Mouse (Mus musculus) duodenum, adult 2 months (tissue): ENCODE measurements around the gene Cox6b1. TPM values are rescaled to one million over a fixed set of nuclear protein-coding genes. Genes with fewer than 3 reads are reported as not detected.

Source experiments
- polyA plus RNA-seq: library from polyadenylated mRNA; depleted of rRNA; stranded (reverse); fragments of >200 nt; gene quantifications from 2 replicates; pipeline ENCODE4 v1.2.3, GENCODE M21; 2012; ENCODE audit warnings: low replicate concordance; rRNA removed

The Cox6b1 gene
- polyA plus RNA-seq: 382 and 584 TPM in 2 replicates

DNA sequence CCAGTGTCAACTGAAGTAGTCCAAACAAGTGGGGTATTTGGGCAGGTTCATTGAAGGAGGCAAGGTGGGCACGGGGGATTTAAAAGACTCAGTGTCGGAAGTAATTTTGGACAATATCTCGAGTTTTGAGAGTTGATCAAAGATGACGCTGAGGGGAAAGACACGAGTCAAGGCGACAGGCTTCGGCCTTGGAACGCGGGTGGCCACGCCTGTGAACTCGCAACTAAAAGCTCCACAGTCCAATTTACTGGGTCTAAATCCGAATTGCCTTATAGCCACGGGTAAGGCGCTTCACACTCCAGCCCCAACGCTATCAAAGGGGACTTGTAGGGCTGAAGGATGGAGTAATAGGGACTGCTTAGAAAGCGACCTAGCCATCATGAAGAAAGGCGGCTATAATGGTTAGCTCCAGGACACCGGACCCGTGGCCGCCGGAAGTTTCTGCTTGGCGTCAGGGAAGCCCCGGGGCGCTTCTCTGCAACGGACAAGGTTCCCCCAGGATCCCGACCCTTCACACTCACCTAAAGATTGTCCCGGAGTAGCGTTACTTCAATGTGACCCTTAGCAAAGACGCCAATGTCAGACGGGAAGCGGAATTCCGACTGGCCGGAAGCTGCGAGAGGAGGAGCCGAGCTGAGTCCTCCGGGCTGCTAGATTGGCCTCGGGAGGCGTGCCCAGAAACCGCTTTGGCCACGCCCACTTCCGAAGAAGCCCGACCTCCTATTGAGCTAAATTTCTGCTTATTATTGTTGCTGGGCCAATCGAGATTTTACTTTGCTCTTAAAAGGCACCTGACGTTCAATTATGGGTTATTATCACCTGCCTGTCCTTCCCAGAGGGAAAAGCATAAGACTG, at the start of gene Cox6b1:
Gene Cox6b1, minus strand, starts transcription at position 622 of the 855 bp plus-strand sequence.

DNA sequence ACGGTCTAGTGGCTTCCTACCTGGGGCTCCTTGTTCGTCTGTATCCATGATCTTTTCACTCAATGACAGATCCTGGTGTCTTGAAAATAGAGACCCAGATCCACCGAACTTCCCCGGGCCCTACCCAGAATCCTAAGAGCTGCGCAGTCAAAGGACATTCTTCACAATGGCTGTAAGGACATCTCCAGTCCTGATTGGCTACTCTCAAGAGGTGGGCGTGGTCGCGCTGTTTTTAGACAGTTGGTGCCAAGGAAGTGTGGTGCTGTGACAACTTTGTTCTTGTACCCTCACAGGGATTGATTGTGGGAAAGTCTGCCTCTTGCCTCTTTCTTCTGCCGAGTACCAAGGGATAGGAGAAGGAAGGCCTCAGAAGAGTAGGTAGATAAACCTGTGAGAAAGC, 45.5 kb upstream of the Cox6b1 start, which contains the start of gene Pmis2:
Gene Pmis2, minus strand, starts transcription at position 126 of the 400 bp plus-strand sequence.

DNA sequence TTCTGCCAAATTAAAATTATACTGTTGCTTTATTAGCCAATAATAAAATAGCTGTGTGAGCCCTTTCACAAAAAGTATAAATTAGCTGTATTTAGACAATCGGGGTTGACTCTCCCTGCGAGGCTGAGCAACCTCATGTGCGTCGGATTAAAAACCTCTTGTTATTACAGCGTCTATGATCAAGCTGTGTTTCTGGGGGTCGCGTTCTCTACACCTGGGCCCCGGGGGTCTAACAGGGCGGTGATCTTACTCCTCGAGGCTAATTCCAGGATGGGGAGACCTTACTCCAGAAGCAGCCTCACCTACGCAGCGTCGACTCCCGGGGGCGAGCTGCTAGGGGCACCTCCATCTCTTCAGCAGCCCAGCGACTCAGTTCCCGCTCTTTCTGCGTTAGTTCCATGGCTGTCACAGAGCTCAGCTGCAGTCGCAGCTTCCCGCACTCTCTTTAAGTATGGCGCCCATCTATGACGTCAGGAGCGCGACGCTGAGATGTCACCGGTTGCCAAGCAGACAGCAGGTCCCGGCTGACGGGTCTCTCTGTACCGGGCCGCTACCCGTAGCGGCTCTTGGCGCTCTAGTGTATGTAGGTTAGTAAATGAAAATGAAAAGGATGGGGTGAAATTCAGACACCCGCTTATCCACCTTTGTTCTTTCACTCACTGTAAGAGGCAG, 38.7 kb upstream of the Cox6b1 start, which contains the start of gene Haus5:
Gene Haus5, minus strand, starts transcription at position 466 of the 672 bp plus-strand sequence.

DNA sequence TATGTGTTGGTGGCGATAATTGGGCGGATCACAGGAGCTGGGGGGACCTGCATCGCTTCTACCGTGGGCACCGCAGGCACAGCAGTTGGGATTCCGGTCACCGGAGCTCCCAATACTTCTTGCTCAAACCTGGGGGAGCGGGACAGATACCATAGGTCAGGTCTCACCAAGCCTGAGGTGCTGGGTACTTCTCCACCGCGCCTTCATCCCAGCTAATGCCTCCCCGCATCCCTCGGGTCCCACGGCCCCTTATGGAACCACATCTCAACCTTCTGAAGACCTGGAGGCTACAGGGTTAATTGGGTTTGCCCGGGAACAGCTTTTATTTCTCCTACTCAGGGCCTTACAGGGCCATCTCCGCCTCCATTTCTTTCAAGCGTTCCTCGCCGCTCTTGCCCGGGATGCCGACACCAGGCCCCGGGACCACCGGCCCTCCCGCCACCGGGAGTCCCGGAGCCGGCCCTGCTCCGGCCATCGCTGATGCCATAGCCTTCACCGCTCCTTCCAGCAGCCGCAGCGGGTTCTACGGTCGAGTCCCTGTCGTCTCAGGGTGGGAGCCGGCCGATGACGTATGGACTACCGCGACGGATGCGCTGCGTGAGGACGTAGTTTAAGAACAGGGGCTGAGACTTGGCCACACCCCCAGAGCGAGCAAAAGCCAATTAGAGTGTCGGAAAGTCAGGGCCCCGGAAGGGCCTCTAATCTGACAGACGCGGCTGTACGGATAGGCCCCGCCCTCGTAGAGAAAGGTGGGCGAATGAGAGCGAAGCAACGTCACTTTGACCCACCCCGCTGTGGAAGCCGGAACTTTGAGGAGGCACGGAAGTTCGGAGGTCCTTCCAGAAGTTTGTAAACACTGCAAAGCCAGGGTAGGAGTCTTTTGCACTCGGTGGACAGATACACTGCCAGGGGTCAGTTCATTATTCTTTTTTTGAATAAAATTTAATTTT, 23.9 kb upstream of the Cox6b1 start, which contains the start of gene Rbm42:
Gene Rbm42, minus strand, starts transcription at position 727 of the 950 bp plus-strand sequence.

DNA sequence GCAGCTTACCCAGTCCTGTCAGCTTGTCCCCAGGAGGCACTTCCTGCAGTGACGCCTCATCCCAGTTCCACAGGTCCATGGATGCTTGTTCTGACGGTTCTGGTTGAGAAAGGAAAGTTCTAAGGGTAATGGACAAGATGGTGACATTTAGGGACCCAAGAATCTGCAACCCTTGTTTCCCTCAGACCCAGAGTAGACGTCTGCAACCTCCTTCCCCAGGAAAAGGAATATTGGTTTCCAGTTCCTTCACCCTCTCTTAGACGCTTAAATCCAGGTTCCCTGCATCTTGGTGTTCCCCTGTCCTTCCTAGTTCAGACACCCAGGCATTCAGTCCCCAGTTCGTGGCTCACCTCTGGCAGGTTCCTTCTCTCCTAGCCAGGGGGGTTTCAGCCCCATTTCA, 9.8 kb upstream of the Cox6b1 start, which contains the start of gene Etv2:
Gene Etv2, minus strand, starts transcription at position 101 of the 400 bp plus-strand sequence.

DNA sequence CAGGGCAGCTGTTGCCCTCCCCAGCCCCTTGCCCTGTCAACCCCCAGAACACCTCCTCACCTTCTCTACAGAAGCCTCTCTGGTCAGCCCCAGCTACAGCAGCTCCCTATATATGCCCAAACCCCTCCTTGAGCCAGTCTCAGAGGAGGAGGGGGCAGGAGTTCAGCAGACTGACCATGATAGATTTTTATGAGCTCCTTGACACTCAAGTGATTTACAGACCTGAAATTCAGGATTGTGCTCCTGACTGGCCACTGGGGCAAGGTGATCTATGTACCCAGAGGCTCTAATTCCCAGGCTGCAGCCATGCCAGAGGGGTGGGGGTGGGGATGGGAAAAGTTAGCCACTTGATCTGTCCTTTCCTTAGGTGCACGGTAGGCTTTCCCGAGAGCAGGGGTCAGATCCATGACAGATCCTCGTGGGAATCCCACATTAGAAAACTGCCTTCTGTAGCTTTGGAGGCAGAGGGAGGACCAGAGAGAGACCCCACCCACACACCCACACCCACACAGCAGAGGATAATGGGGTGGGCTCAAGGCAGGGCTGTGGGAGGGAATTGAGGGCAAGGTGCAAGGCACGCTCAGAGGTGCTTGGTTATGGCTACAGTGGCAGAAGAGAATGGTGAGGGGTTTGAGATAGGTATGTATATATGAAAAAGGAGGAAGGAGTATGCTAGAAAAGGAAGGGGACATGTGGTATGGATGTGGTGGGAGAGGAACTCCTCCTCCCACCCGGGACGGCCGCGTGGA, 13.1 kb downstream of the Cox6b1 start, which contains the start of gene Upk1a:
Gene Upk1a, minus strand, starts transcription at position 194 of the 749 bp plus-strand sequence.

DNA sequence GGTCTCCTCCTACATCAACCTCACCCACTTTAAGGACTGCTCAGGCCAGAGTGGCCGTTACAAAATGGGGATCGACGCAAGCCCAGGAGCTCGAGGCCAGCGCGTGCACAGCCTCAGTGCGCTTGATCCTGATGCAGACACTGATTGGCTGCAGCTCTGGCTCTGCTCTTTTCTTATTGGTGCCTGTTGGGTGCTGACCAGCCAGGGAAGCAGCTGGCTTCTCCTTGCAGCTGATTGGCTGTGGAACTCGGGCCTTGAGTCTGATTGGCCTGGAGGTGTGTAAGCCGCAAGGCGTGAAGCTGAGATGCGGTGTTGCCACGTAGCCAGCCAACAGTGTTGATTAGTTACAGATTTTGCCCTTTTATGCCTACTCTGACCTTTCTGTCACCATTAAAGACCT, 27.2 kb downstream of the Cox6b1 start, which contains the start of gene Zbtb32:
Gene Zbtb32, minus strand, starts transcription at position 124 of the 400 bp plus-strand sequence.

DNA sequence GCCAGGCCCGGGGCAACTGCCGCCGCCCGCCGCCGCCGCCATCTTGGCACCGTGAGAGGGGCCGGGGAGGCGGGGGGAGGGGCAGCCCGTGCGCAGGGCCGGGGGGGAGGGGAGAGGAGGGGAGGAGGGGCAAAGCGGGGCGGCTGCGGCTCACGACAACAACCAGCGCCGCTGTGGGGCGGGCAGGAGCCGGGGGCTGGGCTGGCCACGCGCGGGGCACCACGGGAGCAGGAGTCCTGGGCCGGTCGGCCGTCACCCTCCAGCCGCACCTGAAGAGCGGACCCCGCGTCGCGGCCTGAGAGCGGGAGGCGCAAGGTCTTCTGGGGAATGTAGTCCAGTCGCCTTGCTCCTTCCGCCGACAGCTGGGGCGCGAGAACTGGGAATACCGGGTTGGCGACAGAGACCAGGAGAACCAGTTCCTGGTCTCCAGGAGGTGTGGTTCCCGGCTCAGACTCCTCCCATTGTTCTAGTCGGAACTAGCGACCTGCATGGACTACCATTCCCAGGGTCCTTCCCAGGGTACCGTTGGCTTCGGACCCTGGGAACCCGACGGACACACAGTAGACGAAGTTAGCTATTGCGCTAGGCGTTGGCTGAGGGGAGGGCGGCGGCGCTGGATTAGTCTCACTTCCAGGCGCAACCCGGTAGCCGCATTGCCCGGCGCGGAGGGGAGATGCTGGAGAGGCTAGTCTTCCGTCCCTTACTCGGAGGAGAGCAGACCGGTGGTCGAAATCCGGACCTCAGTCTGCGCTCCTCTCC, 37.1 kb downstream of the Cox6b1 start, which contains the start of gene Kmt2b:
Gene Kmt2b, minus strand, starts transcription at position 51 of the 759 bp plus-strand sequence.

Other genes with a start within 250 kb of the Cox6b1 start
- 49.1 and 124 TPM in 2 replicates for gene Tyrobp, start 212.4 kb downstream of the Cox6b1 start, polyA plus RNA-seq
- 11.5 and 53.7 TPM in 2 replicates for gene Hcst, start 206.3 kb downstream of the Cox6b1 start, polyA plus RNA-seq
- 5.3 and 8.6 TPM in 2 replicates for gene Nfkbid, start 204.4 kb downstream of the Cox6b1 start, polyA plus RNA-seq
- gene Aplp1, start 180.6 kb downstream of the Cox6b1 start, polyA plus RNA-seq: 24.5 and 168 TPM in 2 replicates
- 0.39 TPM in 1 of 2 replicates, not detected in the other for gene Kirrel2, start 168.5 kb downstream of the Cox6b1 start, polyA plus RNA-seq
- 2.5 TPM in 1 of 2 replicates, not detected in the other for gene Nphs1, start 167.8 kb downstream of the Cox6b1 start, polyA plus RNA-seq
- gene Prodh2, start 132.5 kb downstream of the Cox6b1 start, polyA plus RNA-seq: 2.3 and 37.6 TPM in 2 replicates
- 10.8 and 15.1 TPM in 2 replicates for gene Arhgap33, start 91.1 kb downstream of the Cox6b1 start, polyA plus RNA-seq
- 56.3 and 114 TPM in 2 replicates for gene Hspb6, start 74.0 kb downstream of the Cox6b1 start, polyA plus RNA-seq
- gene Proser3, start 73.9 kb downstream of the Cox6b1 start, polyA plus RNA-seq: 3.6 and 5.5 TPM in 2 replicates
- 28.6 and 40.9 TPM in 2 replicates for gene Lin37, start 66.3 kb downstream of the Cox6b1 start, polyA plus RNA-seq
- 56.6 and 64.2 TPM in 2 replicates for gene U2af1l4, start 62.9 kb downstream of the Cox6b1 start, polyA plus RNA-seq
- gene Gm49396, start 62.8 kb downstream of the Cox6b1 start, polyA plus RNA-seq: 0.55 and 1.2 TPM in 2 replicates
- gene Psenen, start 62.5 kb downstream of the Cox6b1 start, polyA plus RNA-seq: 105 and 155 TPM in 2 replicates
- 12.6 and 14.4 TPM in 2 replicates for gene Igflr1, start 60.7 kb downstream of the Cox6b1 start, polyA plus RNA-seq
- gene Kmt2b, start 37.4 kb downstream of the Cox6b1 start, polyA plus RNA-seq: 31.9 and 38.5 TPM in 2 replicates
- 2.3 and 3.2 TPM in 2 replicates for gene Zbtb32, start 27.2 kb downstream of the Cox6b1 start, polyA plus RNA-seq
- 1.1 and 3.8 TPM in 2 replicates for gene Upk1a, start 13.3 kb downstream of the Cox6b1 start, polyA plus RNA-seq
- not detected in 2 replicates for gene Etv2, start 9.7 kb upstream of the Cox6b1 start, polyA plus RNA-seq
- gene Rbm42, start 24.2 kb upstream of the Cox6b1 start, polyA plus RNA-seq: 73.7 and 104 TPM in 2 replicates
- 4.7 and 7.0 TPM in 2 replicates for gene Haus5, start 38.8 kb upstream of the Cox6b1 start, polyA plus RNA-seq
- gene Pmis2, start 45.5 kb upstream of the Cox6b1 start, polyA plus RNA-seq: not detected in 2 replicates
- 10.2 and 19.1 TPM in 2 replicates for gene 2200002J24Rik, start 72.8 kb upstream of the Cox6b1 start, polyA plus RNA-seq
- 0.88 and 2.5 TPM in 2 replicates for gene Atp4a, start 86.1 kb upstream of the Cox6b1 start, polyA plus RNA-seq
- gene Tmem147, start 103.4 kb upstream of the Cox6b1 start, polyA plus RNA-seq: 237 and 269 TPM in 2 replicates
- gene Gapdhs, start 117.5 kb upstream of the Cox6b1 start, polyA plus RNA-seq: not detected in 2 replicates
- 0.18 and 0.44 TPM in 2 replicates for gene Sbsn, start 125.3 kb upstream of the Cox6b1 start, polyA plus RNA-seq
- 1.8 and 2.2 TPM in 2 replicates for gene Dmkn, start 137.6 kb upstream of the Cox6b1 start, polyA plus RNA-seq
- gene Krtdap, start 161.7 kb upstream of the Cox6b1 start, polyA plus RNA-seq: not detected in 2 replicates
- gene Ffar2, start 197.6 kb upstream of the Cox6b1 start, polyA plus RNA-seq: 13.3 and 15.3 TPM in 2 replicates
- gene Ffar3, start 230.0 kb upstream of the Cox6b1 start, polyA plus RNA-seq: 1.8 and 1.9 TPM in 2 replicates
- gene Ffar1, start 235.4 kb upstream of the Cox6b1 start, polyA plus RNA-seq: 0.26 and 0.87 TPM in 2 replicates